Mouse (Mus musculus): ENCODE measurements at regions not wholly inside any gene's neighbourhood (a gene's known extent, or its start where the extent isn't known, plus 50 kb on each side); places are given as distances from the start of the nearest gene placed in this dataset.

GRCm38 (mm10) chr3:102663711-102664110 is 70.6 kb upstream of the Tspan2 start:
- no peaks in the 10 kb centered on the region for H3K36me3 ChIP-seq (ENCODE audit: control insufficient read depth, insufficient read depth, low read length)
- TF ChIP-seq POLR2A (IDR thresholded peaks at IDR 0.05; ENCODE audit: control insufficient read depth, low read depth, low read length) (no peak), CTCF (IDR thresholded peaks at IDR 0.05; ENCODE audit: control insufficient read depth, insufficient read depth, insufficient replicate concordance, low read depth, low read length) (no peak)
- no peak overlapping the region for H3K4me3 ChIP-seq (ENCODE audit: control insufficient read depth, low read depth, low read length)
- no peaks in the 10 kb centered on the region for H3K27me3 ChIP-seq (ENCODE audit: control insufficient read depth, insufficient read depth, low read length)
- no peak overlapping the region for H3K27ac ChIP-seq (ENCODE audit: control insufficient read depth, insufficient read depth, low read depth, low read length)
- H3K4me1 ChIP-seq (ENCODE audit: control insufficient read depth, insufficient read depth, low read length) = no peaks in the 10 kb centered on the region

DNA sequence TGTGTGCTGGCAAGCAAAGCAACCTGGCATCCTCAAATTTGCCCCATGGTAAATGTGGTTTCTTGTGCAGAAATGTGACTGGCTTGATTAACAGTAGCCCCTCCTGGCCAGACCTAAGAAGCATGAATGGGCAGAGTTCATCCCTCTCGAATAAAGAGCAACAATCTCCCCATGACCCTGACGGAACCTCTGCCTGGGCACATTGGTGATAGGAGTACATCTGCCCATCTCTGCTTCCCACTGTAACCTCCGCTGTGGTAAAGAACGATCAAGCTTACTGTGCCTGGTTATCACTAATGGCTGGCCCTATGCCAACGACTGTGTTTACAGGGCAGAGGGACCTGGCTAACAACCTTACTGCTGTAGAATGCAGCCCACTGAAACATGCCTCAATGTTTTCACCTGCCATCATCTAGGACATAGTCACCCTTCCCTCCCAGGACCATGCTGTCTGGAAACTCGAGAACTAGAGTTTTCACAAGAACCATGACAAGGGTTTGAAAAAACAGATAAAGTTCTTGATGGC is 69.6 kb upstream of the Tspan2 start:
- Histone ChIP-seq H3K36me3 (ENCODE audit: control insufficient read depth, insufficient read depth, low read length) (no peaks in the 10 kb centered on the region), H3K27me3 (ENCODE audit: control insufficient read depth, insufficient read depth, low read length) (no peaks in the 10 kb centered on the region), H3K4me1 (ENCODE audit: control insufficient read depth, insufficient read depth, low read length) (no peaks in the 10 kb centered on the region), H3K27ac (ENCODE audit: control insufficient read depth, insufficient read depth, low read depth, low read length) (no peak overlapping the region), H3K4me3 (ENCODE audit: control insufficient read depth, low read depth, low read length) (no peak overlapping the region)
- TF ChIP-seq POLR2A (IDR thresholded peaks at IDR 0.05; ENCODE audit: control insufficient read depth, low read depth, low read length) (no peak), CTCF (IDR thresholded peaks at IDR 0.05; ENCODE audit: control insufficient read depth, insufficient read depth, insufficient replicate concordance, low read depth, low read length) (no peak)

DNA sequence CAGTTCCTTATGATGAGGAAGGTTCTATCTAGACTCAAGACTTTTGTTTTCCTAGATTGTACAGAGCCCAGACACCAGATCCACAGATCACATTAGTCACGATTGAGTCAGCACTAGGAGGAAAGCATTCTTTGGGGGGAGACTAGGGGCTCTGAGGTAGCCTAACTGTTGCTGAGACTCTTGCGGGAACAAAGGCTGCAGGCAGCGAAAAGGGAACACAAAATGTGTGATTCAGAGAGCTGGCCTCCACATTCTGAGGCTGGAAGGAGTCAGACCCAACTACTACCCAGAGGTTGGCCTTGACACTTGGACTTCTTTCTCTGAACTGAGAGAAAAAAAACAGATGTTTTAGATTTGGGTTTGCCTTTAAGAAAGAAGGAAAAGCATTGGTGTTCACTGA is 66.5 kb upstream of the Tspan2 start:
- Histone ChIP-seq H3K27ac (ENCODE audit: control insufficient read depth, insufficient read depth, low read depth, low read length) (no peak overlapping the region), H3K4me3 (ENCODE audit: control insufficient read depth, low read depth, low read length) (no peak overlapping the region), H3K4me1 (ENCODE audit: control insufficient read depth, insufficient read depth, low read length) (no peaks in the 10 kb centered on the region), H3K36me3 (ENCODE audit: control insufficient read depth, insufficient read depth, low read length) (no peaks in the 10 kb centered on the region), H3K27me3 (ENCODE audit: control insufficient read depth, insufficient read depth, low read length) (no peaks in the 10 kb centered on the region)
- no peak for TF ChIP-seq CTCF (IDR thresholded peaks at IDR 0.05; ENCODE audit: control insufficient read depth, insufficient read depth, insufficient replicate concordance, low read depth, low read length)
- no peak for TF ChIP-seq POLR2A (IDR thresholded peaks at IDR 0.05; ENCODE audit: control insufficient read depth, low read depth, low read length)

GRCm38 (mm10) chr3:102668556-102668955 is 65.8 kb upstream of the Tspan2 start:
- Histone ChIP-seq H3K27me3 (ENCODE audit: control insufficient read depth, insufficient read depth, low read length) (no peaks in the 10 kb centered on the region), H3K36me3 (ENCODE audit: control insufficient read depth, insufficient read depth, low read length) (no peaks in the 10 kb centered on the region), H3K27ac (ENCODE audit: control insufficient read depth, insufficient read depth, low read depth, low read length) (no peak overlapping the region), H3K4me1 (ENCODE audit: control insufficient read depth, insufficient read depth, low read length) (no peaks in the 10 kb centered on the region), H3K4me3 (ENCODE audit: control insufficient read depth, low read depth, low read length) (no peak overlapping the region)
- TF ChIP-seq POLR2A (IDR thresholded peaks at IDR 0.05; ENCODE audit: control insufficient read depth, low read depth, low read length) (no peak), CTCF (IDR thresholded peaks at IDR 0.05; ENCODE audit: control insufficient read depth, insufficient read depth, insufficient replicate concordance, low read depth, low read length) (no peak)

GRCm38 (mm10) chr3:102669951-102670350 is 64.4 kb upstream of the Tspan2 start:
- Histone ChIP-seq H3K27me3 (ENCODE audit: control insufficient read depth, insufficient read depth, low read length) (no peaks in the 10 kb centered on the region), H3K4me3 (ENCODE audit: control insufficient read depth, low read depth, low read length) (no peak overlapping the region), H3K4me1 (ENCODE audit: control insufficient read depth, insufficient read depth, low read length) (no peaks in the 10 kb centered on the region), H3K27ac (ENCODE audit: control insufficient read depth, insufficient read depth, low read depth, low read length) (no peak overlapping the region), H3K36me3 (ENCODE audit: control insufficient read depth, insufficient read depth, low read length) (no peaks in the 10 kb centered on the region)
- no peak for TF ChIP-seq POLR2A (IDR thresholded peaks at IDR 0.05; ENCODE audit: control insufficient read depth, low read depth, low read length)

DNA sequence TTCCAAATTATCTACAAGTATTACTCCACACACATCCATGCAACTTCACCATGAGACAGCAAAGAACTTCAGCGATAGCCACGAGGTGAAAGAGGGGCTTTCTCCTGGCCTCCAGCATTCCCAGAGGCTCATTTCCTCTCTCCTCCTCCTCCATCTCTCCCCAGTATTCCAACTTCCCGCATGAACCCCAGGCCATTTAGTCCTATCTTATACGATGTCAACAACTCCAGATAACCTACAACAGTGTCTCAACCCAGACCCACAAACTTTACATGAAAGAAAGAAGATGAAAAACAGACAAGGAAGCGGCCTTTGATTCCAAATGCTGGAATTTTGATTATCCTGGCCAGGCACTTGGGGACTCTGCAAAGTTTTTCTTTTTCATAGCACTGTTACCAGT is 63.8 kb upstream of the Tspan2 start:
- Histone ChIP-seq H3K27me3 (ENCODE audit: control insufficient read depth, insufficient read depth, low read length) (no peaks in the 10 kb centered on the region), H3K27ac (ENCODE audit: control insufficient read depth, insufficient read depth, low read depth, low read length) (no peak overlapping the region), H3K4me3 (ENCODE audit: control insufficient read depth, low read depth, low read length) (no peak overlapping the region), H3K4me1 (ENCODE audit: control insufficient read depth, insufficient read depth, low read length) (no peaks in the 10 kb centered on the region), H3K36me3 (ENCODE audit: control insufficient read depth, insufficient read depth, low read length) (no peaks in the 10 kb centered on the region)
- TF ChIP-seq CTCF (IDR thresholded peaks at IDR 0.05; ENCODE audit: control insufficient read depth, insufficient read depth, insufficient replicate concordance, low read depth, low read length) (no peak), POLR2A (IDR thresholded peaks at IDR 0.05; ENCODE audit: control insufficient read depth, low read depth, low read length) (no peak)

- TF ChIP-seq CTCF (IDR thresholded peaks at IDR 0.05; ENCODE audit: control insufficient read depth, insufficient read depth, insufficient replicate concordance, low read depth, low read length) (no peak), POLR2A (IDR thresholded peaks at IDR 0.05; ENCODE audit: control insufficient read depth, low read depth, low read length) (no peak)
- H3K27me3 ChIP-seq (ENCODE audit: control insufficient read depth, insufficient read depth, low read length) = no peaks in the 10 kb centered on the region
- no peak overlapping the region for H3K4me3 ChIP-seq (ENCODE audit: control insufficient read depth, low read depth, low read length)
- H3K27ac ChIP-seq (ENCODE audit: control insufficient read depth, insufficient read depth, low read depth, low read length) = no peak overlapping the region
- H3K36me3 ChIP-seq (ENCODE audit: control insufficient read depth, insufficient read depth, low read length) = no peaks in the 10 kb centered on the region
- no peaks in the 10 kb centered on the region for H3K4me1 ChIP-seq (ENCODE audit: control insufficient read depth, insufficient read depth, low read length)
Measured at GRCm38 (mm10) chr3:102670972-102671371, 63.4 kb upstream of the Tspan2 start.

GRCm38 (mm10) chr3:102673506-102673905 is 60.8 kb upstream of the Tspan2 start:
- no peak overlapping the region for H3K27ac ChIP-seq (ENCODE audit: control insufficient read depth, insufficient read depth, low read depth, low read length)
- H3K27me3 ChIP-seq (ENCODE audit: control insufficient read depth, insufficient read depth, low read length) = no peaks in the 10 kb centered on the region
- TF ChIP-seq CTCF (IDR thresholded peaks at IDR 0.05; ENCODE audit: control insufficient read depth, insufficient read depth, insufficient replicate concordance, low read depth, low read length) (no peak), POLR2A (IDR thresholded peaks at IDR 0.05; ENCODE audit: control insufficient read depth, low read depth, low read length) (no peak)
- no peak overlapping the region for H3K4me3 ChIP-seq (ENCODE audit: control insufficient read depth, low read depth, low read length)
- no peaks in the 10 kb centered on the region for H3K4me1 ChIP-seq (ENCODE audit: control insufficient read depth, insufficient read depth, low read length)
- H3K36me3 ChIP-seq (ENCODE audit: control insufficient read depth, insufficient read depth, low read length) = no peaks in the 10 kb centered on the region

Data from testis, adult 2 months (tissue).